Mouse (Mus musculus) E14TG2a.4 (cell line): ENCODE data around the gene Prrg4.

Experiments
- CTCF ChIP-seq: conservative IDR thresholded peaks from 2 replicates; pipeline ENCODE4 v1.5.1; 2014; ENCODE audit warnings: low read length
- NANOG ChIP-seq: IDR thresholded peaks from 2 replicates; pipeline ENCODE4 v1.6.1; 2014; ENCODE audit warnings: borderline replicate concordance, low read length, mixed read lengths
- POU5F1 ChIP-seq: IDR thresholded peaks from 2 replicates; pipeline ENCODE4 v1.6.1; 2014; ENCODE audit warnings: low read length, borderline replicate concordance

- TF ChIP-seq CTCF, result no peak
- TF ChIP-seq NANOG, result no peak
- TF ChIP-seq POU5F1, result no peak
Measured at GRCm38 (mm10) chr2:104856218-104856617, 6.5 kb upstream of the Prrg4 start.
